Mouse (Mus musculus): ENCODE measurements around the gene Bsdc1. TPM values are rescaled to one million over a fixed set of nuclear protein-coding genes. Genes with fewer than 3 reads are reported as not detected.
A peak's percentile ranks its signal among the peaks of the same experiment; 100 is the strongest.

Gene Bsdc1
- polyA plus RNA-seq, 1 experiment from 2014 or later: 25.6 TPM

DNA sequence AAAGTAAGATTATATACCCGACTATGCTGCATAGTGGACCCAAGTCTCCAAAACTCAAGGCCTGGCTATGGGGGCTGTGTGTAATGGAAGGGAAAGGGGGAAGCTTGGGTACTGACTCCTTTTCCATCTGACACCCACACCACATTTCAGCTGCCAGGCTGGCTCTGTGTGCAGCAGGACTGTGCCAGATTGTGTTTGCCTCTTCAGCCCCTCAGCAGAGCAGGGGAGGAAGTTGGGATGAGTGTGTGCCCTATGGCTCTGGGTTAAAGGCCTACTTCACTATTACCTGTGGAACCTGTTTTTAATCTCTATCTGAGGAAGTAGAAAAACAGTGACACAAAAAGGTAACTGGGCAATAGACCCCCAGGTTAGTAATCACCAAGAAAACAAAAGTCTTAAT, 19.7 kb downstream of the Bsdc1 start:
- peaks cover 90% of the 10 kb centered on the region for H3K36me3 ChIP-seq
- no peak for ATAC-seq (ENCODE audit: insufficient number of reproducible peaks, low FRiP score)
- WGBS: 74% methylated on average over 1 of the region's 1 CpGs

GRCm38 (mm10) chr4:129490972-129491880, 29.8 kb downstream of the Bsdc1 start, which contains the start of the genes Tssk3 and Fam229a:
Gene Tssk3, minus strand, starts transcription at chr4:129491022.
Gene Fam229a, plus strand, starts transcription at chr4:129491190.
- Histone ChIP-seq H3K4me2 (peak within 1 kb of the TSS; percentile 84), H3K4me1 (replicated peaks) (peaks cover 25% of the 10 kb centered on the region), H3K27me3 (replicated peaks) (peaks cover 36% of the 10 kb centered on the region), H3K9ac (peak within 1 kb of the TSS; percentile 51), H3K4me3 (peak within 1 kb of the TSS; percentile 44), H3K9me3 (replicated peaks) (no peaks in the 10 kb centered on the region), H3K27ac (ENCODE audit: poor library complexity, severe bottlenecking) (no peak within 1 kb of the TSS), H3K36me3 (peaks cover 32% of the 10 kb centered on the region)
- peak; percentile 36; the same call in 1 of the 2 replicates for ATAC-seq (ENCODE audit: insufficient number of reproducible peaks, low FRiP score)
- whole genome bisulfite sequencing: 6% methylated on average over 70 of the region's 70 CpGs

More for the DNA sequence above, 19.7 kb downstream of the Bsdc1 start:
- H3K9me3 ChIP-seq (replicated peaks): no peaks in the 10 kb centered on the region
- H3K27ac ChIP-seq (ENCODE audit: poor library complexity, severe bottlenecking): no peak overlapping the region
- H3K4me2 ChIP-seq: no peak overlapping the region
- H3K4me3 ChIP-seq: no peak overlapping the region
- no peaks in the 10 kb centered on the region for H3K4me1 ChIP-seq (replicated peaks)
- no peak overlapping the region for H3K9ac ChIP-seq
- H3K27me3 ChIP-seq (replicated peaks): no peaks in the 10 kb centered on the region

GRCm38 (mm10) chr4:129494681-129495080, 33.3 kb downstream of the Bsdc1 start:
- H3K9ac ChIP-seq: no peak overlapping the region
- H3K4me1 ChIP-seq (replicated peaks): peaks cover 46% of the 10 kb centered on the region
- ATAC-seq (ENCODE audit: insufficient number of reproducible peaks, low FRiP score): no peak
- no peak overlapping the region for H3K4me3 ChIP-seq
- whole genome bisulfite sequencing: 68% methylated on average over 7 of the region's 7 CpGs
- no peaks in the 10 kb centered on the region for H3K36me3 ChIP-seq
- H3K9me3 ChIP-seq (replicated peaks): no peaks in the 10 kb centered on the region
- no peak overlapping the region for H3K4me2 ChIP-seq
- 0 out of 2 replicates have a peak overlapping the region, but pooled peaks have one; percentile 57 for H3K27ac ChIP-seq (ENCODE audit: poor library complexity, severe bottlenecking)
- peaks cover 29% of the 10 kb centered on the region for H3K27me3 ChIP-seq (replicated peaks)

- Histone ChIP-seq H3K4me3 (no peak overlapping the region), H3K4me2 (peak overlapping the region; percentile 41), H3K9ac (peak overlapping the region; percentile 25; the same call in 1 of the 2 replicates), H3K9me3 (replicated peaks) (no peaks in the 10 kb centered on the region), H3K36me3 (no peaks in the 10 kb centered on the region), H3K4me1 (replicated peaks) (peaks cover 55% of the 10 kb centered on the region), H3K27me3 (replicated peaks) (peaks cover 17% of the 10 kb centered on the region), H3K27ac (ENCODE audit: poor library complexity, severe bottlenecking) (peak overlapping the region; percentile 57)
- no peak for ATAC-seq (ENCODE audit: insufficient number of reproducible peaks, low FRiP score)
- 32% methylated on average over 16 of the region's 16 CpGs for WGBS
Observed at GRCm38 (mm10) chr4:129495672-129496562, 34.5 kb downstream of the Bsdc1 start.

GRCm38 (mm10) chr4:129496631-129497030, 35.2 kb downstream of the Bsdc1 start:
- Histone ChIP-seq H3K9ac (peak overlapping the region; percentile 25; the same call in 1 of the 2 replicates), H3K4me1 (replicated peaks) (peaks cover 51% of the 10 kb centered on the region), H3K4me3 (no peak overlapping the region; the same call in 1 of the 2 replicates), H3K9me3 (replicated peaks) (no peaks in the 10 kb centered on the region), H3K4me2 (peak overlapping the region; percentile 41), H3K36me3 (no peaks in the 10 kb centered on the region), H3K27ac (ENCODE audit: poor library complexity, severe bottlenecking) (peak overlapping the region; percentile 79), H3K27me3 (replicated peaks) (peaks cover 10% of the 10 kb centered on the region)
- WGBS: 38% methylated on average over 6 of the region's 6 CpGs
- ATAC-seq (ENCODE audit: insufficient number of reproducible peaks, low FRiP score): peak; percentile 45

- Histone ChIP-seq H3K4me1 (replicated peaks) (peaks cover 70% of the 10 kb centered on the region), H3K9me3 (replicated peaks) (no peaks in the 10 kb centered on the region), H3K4me2 (no peak overlapping the region), H3K27ac (ENCODE audit: poor library complexity, severe bottlenecking) (peak overlapping the region; percentile 89), H3K4me3 (no peak overlapping the region), H3K36me3 (no peaks in the 10 kb centered on the region), H3K27me3 (replicated peaks) (no peaks in the 10 kb centered on the region), H3K9ac (no peak overlapping the region)
- ATAC-seq (ENCODE audit: insufficient number of reproducible peaks, low FRiP score): no peak
- 18% methylated on average over 3 of the region's 3 CpGs for WGBS
Observed at GRCm38 (mm10) chr4:129498941-129499340, 37.6 kb downstream of the Bsdc1 start.

- 77% methylated on average over 8 of the region's 8 CpGs for WGBS
- Histone ChIP-seq H3K27me3 (replicated peaks) (no peaks in the 10 kb centered on the region), H3K9me3 (replicated peaks) (no peaks in the 10 kb centered on the region), H3K36me3 (no peaks in the 10 kb centered on the region), H3K4me2 (peak overlapping the region; percentile 68), H3K27ac (ENCODE audit: poor library complexity, severe bottlenecking) (peak overlapping the region; percentile 89), H3K9ac (peak overlapping the region; percentile 76; the same call in 1 of the 2 replicates), H3K4me1 (replicated peaks) (peaks cover 75% of the 10 kb centered on the region), H3K4me3 (peak overlapping the region; percentile 57)
- no peak for ATAC-seq (ENCODE audit: insufficient number of reproducible peaks, low FRiP score)
Observed at GRCm38 (mm10) chr4:129500017-129500416, 38.6 kb downstream of the Bsdc1 start.

GRCm38 (mm10) chr4:129500607-129501566, 39.5 kb downstream of the Bsdc1 start:
- 2% methylated on average over 43 of the region's 49 CpGs for WGBS
- H3K9ac ChIP-seq: peak overlapping the region; percentile 76
- H3K27ac ChIP-seq (ENCODE audit: poor library complexity, severe bottlenecking): peak overlapping the region; percentile 89
- ATAC-seq (ENCODE audit: insufficient number of reproducible peaks, low FRiP score): peak; percentile 90
- no peaks in the 10 kb centered on the region for H3K9me3 ChIP-seq (replicated peaks)
- peak overlapping the region; percentile 68 for H3K4me2 ChIP-seq
- H3K27me3 ChIP-seq (replicated peaks): no peaks in the 10 kb centered on the region
- peaks cover 66% of the 10 kb centered on the region for H3K4me1 ChIP-seq (replicated peaks)
- no peaks in the 10 kb centered on the region for H3K36me3 ChIP-seq
- peak overlapping the region; percentile 57 for H3K4me3 ChIP-seq

- Histone ChIP-seq H3K4me3 (no peak overlapping the region), H3K4me2 (no peak overlapping the region), H3K36me3 (no peaks in the 10 kb centered on the region), H3K27me3 (replicated peaks) (no peaks in the 10 kb centered on the region), H3K9me3 (replicated peaks) (no peaks in the 10 kb centered on the region), H3K4me1 (replicated peaks) (peaks cover 54% of the 10 kb centered on the region), H3K9ac (no peak overlapping the region), H3K27ac (ENCODE audit: poor library complexity, severe bottlenecking) (no peak overlapping the region; the same call in 1 of the 2 replicates)
- WGBS: 49% methylated on average over 9 of the region's 9 CpGs
- no peak for ATAC-seq (ENCODE audit: insufficient number of reproducible peaks, low FRiP score)
Observed at GRCm38 (mm10) chr4:129502327-129502888, 41.0 kb downstream of the Bsdc1 start.

All from heart, embryonic 12.5 days (tissue).